Mouse (Mus musculus) neural tube, embryonic 14.5 days (tissue): ENCODE results near the gene Stx7. TPM values are rescaled to one million over a fixed set of nuclear protein-coding genes. Genes with fewer than 3 reads are reported as not detected.
A peak's percentile ranks its signal among the peaks of the same experiment; 100 is the strongest.

Experiments
- ATAC-seq: fragments of 200-750 bp; cut with Nextera tagmentation; 2 replicates; pipeline ENCODE4 v1.8.0; 2017; ENCODE audit warnings: low read depth, mild to moderate bottlenecking, moderate TSS enrichment, moderate library complexity
- H3K27ac ChIP-seq: fragments of 300-500 bp; sonication (generic); 2 replicates; pipeline ENCODE4 v1.5.1; 2014; ENCODE audit warnings: low read depth, mild to moderate bottlenecking, control low read depth, low read length, moderate library complexity, mixed read lengths
- H3K27me3 ChIP-seq: fragments of 300-500 bp; sonication (generic); 2 replicates; pipeline ENCODE4 v1.6.1; 2014; ENCODE audit warnings: low read length; ENCODE audit not compliant: control insufficient read depth, insufficient read depth
- H3K36me3 ChIP-seq: fragments of 300-500 bp; sonication (generic); 2 replicates; pipeline ENCODE4 v1.6.1; 2014; ENCODE audit warnings: low read length, mixed read lengths; ENCODE audit not compliant: control insufficient read depth, insufficient read depth
- H3K4me1 ChIP-seq: fragments of 300-500 bp; sonication (generic); 2 replicates; pipeline ENCODE4 v1.6.1; 2014; ENCODE audit warnings: low read length; ENCODE audit not compliant: control insufficient read depth, insufficient read depth
- H3K4me2 ChIP-seq: fragments of 300-500 bp; sonication (generic); 2 replicates; pipeline ENCODE4 v1.6.1; 2014; ENCODE audit warnings: mild to moderate bottlenecking, low read depth, low read length, control low read depth
- H3K4me3 ChIP-seq: fragments of 300-500 bp; sonication (generic); 2 replicates; pipeline ENCODE4 v1.5.1; 2014; ENCODE audit warnings: low read depth, low read length, control low read depth, mixed read lengths
- H3K9ac ChIP-seq: fragments of 300-500 bp; sonication (generic); replicated peaks from 2 replicates; pipeline ENCODE4 v1.6.1; 2014; ENCODE audit warnings: low read depth, mild to moderate bottlenecking, control low read depth, low read length, mixed read lengths
- H3K9me3 ChIP-seq: fragments of 300-500 bp; sonication (generic); 2 replicates; pipeline ENCODE4 v1.6.1; 2016; ENCODE audit warnings: low read length; ENCODE audit not compliant: control insufficient read depth
- WGBS: fragments of 180-500 bp; shearing (Covaris S2); extraction: QIAGEN DNeasy Blood & Tissue Kit; methylation state at CpG from one replicate; pipeline ENCODE4 v1.1.7; 2014; 5-methylcytosine and 5-hydroxymethylcytosine counted together
- polyA plus RNA-seq: library from polyadenylated mRNA; unstranded; fragments of >200 nt; fragmentation: Nextera tagmentation; extraction: Ambion mirVana; gene quantifications from 2 replicates; pipeline ENCODE4 v1.2.1, GENCODE M21; 2014

The Stx7 gene
- polyA plus RNA-seq, 1 experiment from 2014 or later, result 368 TPM

- H3K9me3 ChIP-seq, result no peaks in the 10 kb centered on the region
- H3K4me1 ChIP-seq, result peaks cover 8% of the 10 kb centered on the region
- no peak for ATAC-seq
- no peak overlapping the region for H3K9ac ChIP-seq
- H3K27ac ChIP-seq, result no peak overlapping the region
- no peaks in the 10 kb centered on the region for H3K36me3 ChIP-seq
- H3K4me3 ChIP-seq, result no peak overlapping the region
- 18% methylated on average over 8 of the region's 8 CpGs for WGBS
- H3K4me2 ChIP-seq, result peak overlapping the region; percentile 16; the same call in 1 of the 2 replicates
- peaks cover 12% of the 10 kb centered on the region; the same call in 1 of the 2 replicates for H3K27me3 ChIP-seq
Observed at GRCm38 (mm10) chr10:24224591-24224990, 75.5 kb downstream of the Stx7 start.

GRCm38 (mm10) chr10:24228318-24229183 is 79.4 kb downstream of the Stx7 start:
- no peak overlapping the region for H3K4me2 ChIP-seq
- ATAC-seq, result peak; percentile 55; the same call in 1 of the 2 replicates
- WGBS, result 27% methylated on average over 12 of the region's 12 CpGs

GRCm38 (mm10) chr10:24232281-24232680 is 83.2 kb downstream of the Stx7 start:
- 73% methylated on average over 4 of the region's 4 CpGs for WGBS
- Histone ChIP-seq H3K27ac (no peak overlapping the region), H3K4me2 (no peak overlapping the region), H3K36me3 (no peaks in the 10 kb centered on the region), H3K9ac (no peak overlapping the region), H3K4me3 (no peak overlapping the region), H3K27me3 (no peaks in the 10 kb centered on the region), H3K9me3 (no peaks in the 10 kb centered on the region), H3K4me1 (peaks cover 10% of the 10 kb centered on the region)
- ATAC-seq, result no peak

More at GRCm38 (mm10) chr10:24228318-24229183, 79.4 kb downstream of the Stx7 start:
- Histone ChIP-seq H3K4me1 (peaks cover 2% of the 10 kb centered on the region; the same call in 1 of the 2 replicates), H3K27ac (no peak overlapping the region), H3K27me3 (peaks cover 12% of the 10 kb centered on the region; the same call in 1 of the 2 replicates), H3K9ac (no peak overlapping the region), H3K4me3 (no peak overlapping the region), H3K36me3 (no peaks in the 10 kb centered on the region), H3K9me3 (no peaks in the 10 kb centered on the region)

- Histone ChIP-seq H3K27ac (no peak overlapping the region), H3K9me3 (no peaks in the 10 kb centered on the region), H3K4me1 (peaks cover 10% of the 10 kb centered on the region), H3K9ac (peak overlapping the region; percentile 37; the same call in 1 of the 2 replicates), H3K27me3 (no peaks in the 10 kb centered on the region), H3K4me3 (peak overlapping the region; percentile 21), H3K36me3 (no peaks in the 10 kb centered on the region), H3K4me2 (peak overlapping the region; percentile 47)
- WGBS, result 19% methylated on average over 23 of the region's 23 CpGs
- peak; percentile 80 for ATAC-seq
Observed at GRCm38 (mm10) chr10:24235426-24236283, 86.6 kb downstream of the Stx7 start.

Other genes with a start within 250 kb of the Stx7 start
- not detected in 2 replicates for gene Taar1, start 228.9 kb upstream of the Stx7 start, polyA plus RNA-seq
- 0.27 TPM in 1 of 2 replicates, not detected in the other for gene Taar2, start 210.7 kb upstream of the Stx7 start, polyA plus RNA-seq
- gene Taar3, start 199.7 kb upstream of the Stx7 start, polyA plus RNA-seq, result not detected in 2 replicates
- gene Taar4, start 188.8 kb upstream of the Stx7 start, polyA plus RNA-seq, result not detected in 2 replicates
- 0.27 TPM in 1 of 2 replicates, not detected in the other for gene Taar5, start 178.6 kb upstream of the Stx7 start, polyA plus RNA-seq
- gene Taar6, start 163.7 kb upstream of the Stx7 start, polyA plus RNA-seq, result not detected in 2 replicates
- gene Taar7a, start 155.8 kb upstream of the Stx7 start, polyA plus RNA-seq, result not detected in 2 replicates
- gene Taar7b, start 149.4 kb upstream of the Stx7 start, polyA plus RNA-seq, result not detected in 2 replicates
- gene Taar7d, start 122.1 kb upstream of the Stx7 start, polyA plus RNA-seq, result not detected in 2 replicates
- gene Taar7e, start 111.7 kb upstream of the Stx7 start, polyA plus RNA-seq, result not detected in 2 replicates
- gene Taar7f, start 99.8 kb upstream of the Stx7 start, polyA plus RNA-seq, result not detected in 2 replicates
- not detected in 2 replicates for gene Taar8a, start 72.8 kb upstream of the Stx7 start, polyA plus RNA-seq
- gene Taar8b, start 57.0 kb upstream of the Stx7 start, polyA plus RNA-seq, result not detected in 2 replicates
- not detected in 2 replicates for gene Taar8c, start 47.4 kb upstream of the Stx7 start, polyA plus RNA-seq
- not detected in 2 replicates for gene Taar9, start 39.8 kb upstream of the Stx7 start, polyA plus RNA-seq
- gene Moxd1, start 74.2 kb downstream of the Stx7 start, polyA plus RNA-seq, result 4.0 and 9.9 TPM in 2 replicates